Comparison of ENCODE assay signal across 9 mouse cellular contexts in the genomic region with DNA sequence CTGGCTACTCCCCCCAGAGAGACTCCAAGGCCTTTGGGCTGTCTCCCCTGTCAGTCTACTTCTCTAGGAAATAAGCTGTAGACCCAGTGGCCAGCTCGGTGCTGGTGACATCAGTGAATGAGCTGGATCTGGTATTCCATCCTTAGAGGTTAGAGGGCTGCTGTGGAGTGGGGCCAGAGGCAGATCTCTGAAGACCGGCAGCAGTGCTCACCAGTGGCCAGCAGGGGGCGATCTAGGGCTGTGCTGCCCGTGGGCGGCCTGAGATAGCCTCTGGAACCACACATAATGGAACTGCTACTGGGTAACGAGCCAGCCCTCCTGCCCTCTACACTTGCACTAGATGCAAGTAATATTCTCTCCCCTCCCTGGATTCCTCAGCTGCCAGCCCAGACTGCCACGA.
DNase-seq lines count a peak whose midpoint lies in the region; ATAC-seq and TF ChIP-seq lines count a peak whose summit lies in the region.
"Had no signal": no experiment of that assay in that cellular context is flagged by ENCODE, and none has a peak within 500 bp of the region (broad histone marks: within the 10 kb centered on the region; RNA-seq: fewer than 3 reads in every experiment).

No protein-coding gene starts in this region.

- no peak overlapping the region for H3K27ac ChIP-seq in kidney, embryonic 14.5 days (ENCODE audit: low read depth, low read length)
- no peak overlapping the region for H3K27ac ChIP-seq in lung, embryonic 14.5 days (ENCODE audit: low read depth)
- H3K27ac ChIP-seq: stomach, embryonic 15.5 days had no signal

- H3ac ChIP-seq in C2C12 (ENCODE audit: control insufficient read depth, insufficient read length, low read depth) = no peak overlapping the region

- 16% methylated on average over 7 of the region's 7 CpGs for WGBS in kidney, embryonic 14.5 days
- WGBS in lung, embryonic 14.5 days = 19% methylated on average over 7 of the region's 7 CpGs

- H3K79me2 ChIP-seq in C2C12 (ENCODE audit: control insufficient read depth, insufficient read depth) = no peaks in the 10 kb centered on the region

- no peaks in the 10 kb centered on the region for H3K9me3 ChIP-seq in kidney, embryonic 14.5 days (ENCODE audit: control insufficient read depth, low read length)
- no peaks in the 10 kb centered on the region for H3K9me3 ChIP-seq in lung, embryonic 14.5 days (ENCODE audit: low read depth, low read length)
- H3K9me3 ChIP-seq: stomach, embryonic 15.5 days had no signal

- H3K36me3 ChIP-seq in C2C12 (ENCODE audit: control insufficient read depth, insufficient read depth) = no peaks in the 10 kb centered on the region
- H3K36me3 ChIP-seq in kidney, embryonic 14.5 days (ENCODE audit: control insufficient read depth, insufficient read depth, low read length) = 0 out of 2 replicates have a peak, but pooled peaks cover 2% of the 10 kb centered on the region
- H3K36me3 ChIP-seq in lung, embryonic 14.5 days (ENCODE audit: insufficient read depth) = no peaks in the 10 kb centered on the region
- H3K36me3 ChIP-seq: stomach, embryonic 15.5 days had no signal

- H3K9ac ChIP-seq in kidney, embryonic 14.5 days (ENCODE audit: low read depth, low read length) = no peak overlapping the region
- no peak overlapping the region for H3K9ac ChIP-seq in lung, embryonic 14.5 days
- H3K9ac ChIP-seq: stomach, embryonic 15.5 days had no signal

- ATAC-seq in kidney, embryonic 14.5 days (ENCODE audit: low FRiP score, low TSS enrichment) = 0 out of 2 replicates have a peak, but pooled peaks have one; percentile 28
- peak; percentile 23; the same call in 1 of the 2 replicates for ATAC-seq in lung, embryonic 14.5 days (ENCODE audit: insufficient read depth)
- ATAC-seq in neutrophil, adult 5-6 weeks (ENCODE audit: extremely low read depth, insufficient number of reproducible peaks, low FRiP score, poor library complexity, severe bottlenecking) = peak; percentile 41

- H3K79me3 ChIP-seq in C2C12 (ENCODE audit: low read depth) = no peaks in the 10 kb centered on the region

- peak; percentile 91 for TF ChIP-seq CTCF in C2C12 (IDR thresholded peaks at IDR 0.05; ENCODE audit: control insufficient read depth, insufficient read depth, insufficient read length)
- peak; percentile 92 for TF ChIP-seq CTCF in lung, embryonic 14.5 days (IDR thresholded peaks at IDR 0.05; ENCODE audit: low read depth)

- no peak overlapping the region for H3K4me2 ChIP-seq in kidney, embryonic 14.5 days (replicated peaks; ENCODE audit: low read depth, low read length)
- H3K4me2 ChIP-seq in lung, embryonic 14.5 days = no peak overlapping the region
- H3K4me2 ChIP-seq: stomach, embryonic 15.5 days had no signal

- H3K4me3 ChIP-seq in C2C12 (ENCODE audit: insufficient read depth, poor library complexity, severe bottlenecking) = no peak overlapping the region
- H3K4me3 ChIP-seq in kidney, embryonic 14.5 days (ENCODE audit: low read length) = no peak overlapping the region
- no peak overlapping the region for H3K4me3 ChIP-seq in lung, embryonic 14.5 days (ENCODE audit: low read depth, low read length)
- H3K4me3 ChIP-seq: stomach, embryonic 15.5 days had no signal

- H3K27me3 ChIP-seq in C2C12 (ENCODE audit: control insufficient read depth, insufficient read depth, insufficient read length) = peaks cover 5% of the 10 kb centered on the region
- H3K27me3 ChIP-seq in kidney, embryonic 14.5 days (ENCODE audit: control insufficient read depth, insufficient read depth, low read length) = no peaks in the 10 kb centered on the region
- H3K27me3 ChIP-seq in lung, embryonic 14.5 days (ENCODE audit: insufficient read depth, low read length) = no peaks in the 10 kb centered on the region
- H3K27me3 ChIP-seq: stomach, embryonic 15.5 days had no signal

- H3K4me1 ChIP-seq in kidney, embryonic 14.5 days (ENCODE audit: control insufficient read depth, insufficient read depth, low read length) = peaks cover 5% of the 10 kb centered on the region; the same call in 1 of the 2 replicates
- no peaks in the 10 kb centered on the region for H3K4me1 ChIP-seq in lung, embryonic 14.5 days (ENCODE audit: insufficient read depth)
- H3K4me1 ChIP-seq: stomach, embryonic 15.5 days had no signal

- DNase-seq in NIH3T3 (ENCODE audit: low read depth) = peak; percentile 73
- peak; percentile 57 for DNase-seq in cerebellum, adult 9-11 months
- DNase-seq in frontal cortex, postnatal 36 days (ENCODE audit: low spot score in 2 of 2) = peak; percentile 62 to 69
- DNase-seq in lung, embryonic 14.5 days = peak; percentile 83
- DNase-seq in thymus, postnatal 4 days = peak; percentile 85

TF ChIP-seq in C2C12, 6 proteins besides CTCF, POLR2A, EP300 and RAD21:
- TF ChIP-seq MYOD1 (IDR thresholded peaks at IDR 0.05; ENCODE audit: control insufficient read depth, insufficient read length, low read depth) = no peak
- TF ChIP-seq FOSL1 (IDR thresholded peaks at IDR 0.05; ENCODE audit: insufficient read depth, low read length, poor library complexity, severe bottlenecking) = no peak
- no peak for TF ChIP-seq USF1 (IDR thresholded peaks at IDR 0.05; ENCODE audit: low read depth)
- no peak for TF ChIP-seq CEBPB (IDR thresholded peaks at IDR 0.05; ENCODE audit: low read depth)
- no peak for TF ChIP-seq MAX (IDR thresholded peaks at IDR 0.05)
- TF ChIP-seq MYOG (IDR thresholded peaks at IDR 0.05; ENCODE audit: control insufficient read depth, extremely low read depth, insufficient read length) = no peak
